Mouse (Mus musculus): ENCODE results near the gene Lin54. TPM values are rescaled to one million over a fixed set of nuclear protein-coding genes. Genes with fewer than 3 reads are reported as not detected.

Lin54 gene
- total and polyA plus RNA-seq, 3 experiments, result 11.8 to 14.1 (median 12.9) TPM

DNA sequence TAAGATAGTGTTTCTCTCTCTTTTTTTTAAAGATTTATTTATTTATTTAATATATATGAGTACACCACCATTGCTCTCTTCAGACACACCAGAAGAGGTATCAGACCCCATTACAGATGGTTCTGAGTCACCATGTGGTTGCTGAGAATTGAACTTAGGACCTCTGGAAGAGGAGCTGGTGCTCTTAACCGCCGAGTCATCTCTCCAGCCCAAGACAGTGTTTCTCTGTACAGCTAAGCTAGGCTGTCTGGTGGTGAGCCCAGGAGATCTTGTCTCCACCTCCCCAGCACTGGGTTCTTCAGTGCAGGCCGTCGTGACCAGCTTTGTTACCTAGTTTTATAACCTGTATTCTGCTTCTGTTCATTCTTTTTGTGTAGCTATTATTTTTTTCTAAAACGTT lies 90.2 kb downstream of the Lin54 start:
- Histone ChIP-seq H3K4me1 (ENCODE audit: control insufficient read depth in 1 of 2, insufficient read depth in 2 of 2) (peaks cover 5 to 31% of the 10 kb centered on the region in 2 experiments; a peak in 3 of 4 replicates), H3K79me2 (replicated peaks; ENCODE audit: control insufficient read depth, extremely low read depth, insufficient read depth, poor library complexity, severe bottlenecking) (peaks cover 49% of the 10 kb centered on the region), H3K27ac (ENCODE audit: insufficient read depth, low read depth) (no peak overlapping the region), H3K4me3 (replicated peaks in 1 of 3; ENCODE audit: low read depth in 2 of 3, low read length in 2 of 3, poor library complexity in 1 of 3) (no peak overlapping the region), H3K9me3 (replicated peaks; ENCODE audit: low read length) (no peaks in the 10 kb centered on the region), H3K27me3 (replicated peaks) (no peaks in the 10 kb centered on the region), H3K36me3 (replicated peaks in 1 of 2; ENCODE audit: control insufficient read depth in 1 of 2, insufficient read depth in 1 of 2, low read length in 1 of 2) (peaks cover 9 to 55% of the 10 kb centered on the region in 2 experiments), H3K9ac (ENCODE audit: insufficient read depth, low read depth) (no peak overlapping the region), H3K4me2 (ENCODE audit: insufficient read depth, low read depth, poor library complexity, severe bottlenecking) (no peak overlapping the region)
- DNase-seq (ENCODE audit: extremely low read depth), result no peak
- dilution Hi-C loops (cut with MboI; ENCODE audit: extremely low pct_ligation_motif_present, extremely low pct_unique_long_range_greater_than_20kb, low sequenced_read_pairs), result no loop called here
- TF ChIP-seq POLR2A (IDR thresholded peaks at IDR 0.05; ENCODE audit: low read depth, low read length) (no peak), ETS1 (conservative IDR thresholded peaks at IDR 0.05; ENCODE audit: low read depth, low read length) (no peak), ZKSCAN1 (IDR thresholded peaks at IDR 0.05; ENCODE audit: borderline replicate concordance, low read depth, low read length) (no peak), KAT2A (IDR thresholded peaks at IDR 0.05; ENCODE audit: insufficient replicate concordance, low read length) (no peak), JUND (conservative IDR thresholded peaks at IDR 0.05; ENCODE audit: low read depth, low read length) (no peak), SIN3A (IDR thresholded peaks at IDR 0.05; ENCODE audit: low read length) (no peak), BHLHE40 (IDR thresholded peaks at IDR 0.05; ENCODE audit: low read depth, low read length) (no peak), CHD1 (IDR thresholded peaks at IDR 0.05; ENCODE audit: low read depth, low read length) (no peak), MYC (IDR thresholded peaks at IDR 0.05; ENCODE audit: low read depth, low read length) (no peak)
- in situ Hi-C loops (cut with MboI; ENCODE audit: low pct_ligation_motif_present, low pct_unique_long_range_greater_than_20kb, low sequenced_read_pairs), result no loop called here

DNA sequence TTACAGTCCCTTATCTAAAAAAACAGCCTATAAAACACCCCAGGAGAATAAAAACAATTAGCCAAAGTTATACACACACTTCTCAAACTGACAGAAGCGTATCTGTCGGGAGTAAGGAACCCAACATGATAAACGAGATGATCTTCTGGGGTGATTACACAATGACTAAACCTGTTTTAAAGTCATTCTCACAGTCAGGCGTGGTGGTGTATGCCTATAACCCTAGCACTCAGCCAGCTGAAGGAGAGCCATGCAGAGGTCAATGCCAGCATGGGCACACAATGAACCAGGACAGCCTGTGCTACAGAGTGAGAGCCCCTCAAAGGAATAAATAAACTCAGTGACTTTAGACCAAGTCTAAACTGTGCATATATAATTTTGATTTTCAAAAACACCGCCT lies 92.0 kb downstream of the Lin54 start:
- Histone ChIP-seq H3K36me3 (replicated peaks in 1 of 2; ENCODE audit: control insufficient read depth in 1 of 2, insufficient read depth in 1 of 2, low read length in 1 of 2) (peaks cover 18 to 70% of the 10 kb centered on the region in 2 experiments), H3K27me3 (replicated peaks) (no peaks in the 10 kb centered on the region)
- dilution Hi-C loops (cut with MboI; ENCODE audit: extremely low pct_ligation_motif_present, extremely low pct_unique_long_range_greater_than_20kb, low sequenced_read_pairs), result no loop called here

DNA sequence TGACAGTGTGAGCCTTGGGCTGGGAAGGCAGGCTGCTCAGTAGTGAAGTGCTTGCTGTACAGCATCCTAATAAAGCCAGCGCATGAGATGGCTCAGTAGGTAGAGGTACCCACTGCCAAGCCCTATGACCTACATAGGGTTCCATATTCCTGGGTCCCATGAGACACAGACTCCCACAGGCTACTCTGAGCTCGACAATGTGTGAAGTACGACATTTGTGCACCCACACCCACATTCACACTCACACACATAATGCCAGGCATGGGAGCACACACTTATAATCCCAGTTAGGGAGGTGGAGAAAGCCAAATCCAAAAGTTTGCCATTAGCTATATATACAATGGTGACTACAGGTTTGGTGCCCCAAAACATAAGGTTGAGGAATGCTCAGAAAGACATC lies 103.7 kb downstream of the Lin54 start:
- dilution Hi-C loops (cut with MboI; ENCODE audit: extremely low pct_ligation_motif_present, extremely low pct_unique_long_range_greater_than_20kb, low sequenced_read_pairs), result no loop called here
- H3K9me3 ChIP-seq (replicated peaks; ENCODE audit: low read length), result no peaks in the 10 kb centered on the region
- 0 out of 2 replicates have a peak, but pooled peaks cover 3% of the 10 kb centered on the region for H3K79me2 ChIP-seq (replicated peaks; ENCODE audit: control insufficient read depth, extremely low read depth, insufficient read depth, poor library complexity, severe bottlenecking)
- H3K27ac ChIP-seq (ENCODE audit: insufficient read depth, low read depth), result no peak overlapping the region
- H3K4me3 ChIP-seq (replicated peaks in 1 of 3; ENCODE audit: low read depth in 2 of 3, low read length in 2 of 3, poor library complexity in 1 of 3), result no peak overlapping the region
- no peaks in the 10 kb centered on the region for H3K27me3 ChIP-seq (replicated peaks)
- peaks cover 59 to 89% of the 10 kb centered on the region in 2 experiments for H3K36me3 ChIP-seq (replicated peaks in 1 of 2; ENCODE audit: control insufficient read depth in 1 of 2, insufficient read depth in 1 of 2, low read length in 1 of 2)
- no peak overlapping the region for H3K9ac ChIP-seq (ENCODE audit: insufficient read depth, low read depth)
- no peak for DNase-seq (ENCODE audit: extremely low read depth)
- H3K4me2 ChIP-seq (ENCODE audit: insufficient read depth, low read depth, poor library complexity, severe bottlenecking), result no peak overlapping the region
- no peaks in the 10 kb centered on the region for H3K4me1 ChIP-seq (ENCODE audit: control insufficient read depth in 1 of 2, insufficient read depth in 2 of 2)
- no peak for TF ChIP-seq MXI1 (IDR thresholded peaks at IDR 0.05; ENCODE audit: low read depth, low read length)
- no peak for TF ChIP-seq E2F4 (IDR thresholded peaks at IDR 0.05; ENCODE audit: insufficient replicate concordance, low read depth, low read length)
- no peak for TF ChIP-seq USF2 (conservative IDR thresholded peaks at IDR 0.05; ENCODE audit: low read depth, low read length)
- no peak for TF ChIP-seq ZNF384 (IDR thresholded peaks at IDR 0.05; ENCODE audit: low read depth, low read length)
- TF ChIP-seq NELFE (IDR thresholded peaks at IDR 0.05; ENCODE audit: low read depth, low read length), result no peak
- TF ChIP-seq IRF4 (IDR thresholded peaks at IDR 0.05; ENCODE audit: low read depth, low read length), result no peak
- no peak for TF ChIP-seq TCF12 (IDR thresholded peaks at IDR 0.05; ENCODE audit: low read depth, low read length)
- TF ChIP-seq PAX5 (IDR thresholded peaks at IDR 0.05; ENCODE audit: low read length), result no peak
- in situ Hi-C loops (cut with MboI; ENCODE audit: low pct_ligation_motif_present, low pct_unique_long_range_greater_than_20kb, low sequenced_read_pairs), result no loop called here

More for the DNA sequence above, 92.0 kb downstream of the Lin54 start:
- Histone ChIP-seq H3K27ac (ENCODE audit: insufficient read depth, low read depth) (no peak overlapping the region), H3K79me2 (replicated peaks; ENCODE audit: control insufficient read depth, extremely low read depth, insufficient read depth, poor library complexity, severe bottlenecking) (peaks cover 35% of the 10 kb centered on the region), H3K9me3 (replicated peaks; ENCODE audit: low read length) (no peaks in the 10 kb centered on the region), H3K9ac (ENCODE audit: insufficient read depth, low read depth) (no peak overlapping the region), H3K4me3 (replicated peaks in 1 of 3; ENCODE audit: low read depth in 2 of 3, low read length in 2 of 3, poor library complexity in 1 of 3) (no peak overlapping the region), H3K4me2 (ENCODE audit: insufficient read depth, low read depth, poor library complexity, severe bottlenecking) (no peak overlapping the region), H3K4me1 (ENCODE audit: control insufficient read depth in 1 of 2, insufficient read depth in 2 of 2) (peaks cover 7 to 22% of the 10 kb centered on the region in 2 experiments; a peak in 3 of 4 replicates)
- no peak for DNase-seq (ENCODE audit: extremely low read depth)
- TF ChIP-seq UBTF (IDR thresholded peaks at IDR 0.05; ENCODE audit: low read depth, low read length), result no peak
- TF ChIP-seq BHLHE40 (IDR thresholded peaks at IDR 0.05; ENCODE audit: low read depth, low read length), result no peak
- no peak for TF ChIP-seq MEF2A (IDR thresholded peaks at IDR 0.05; ENCODE audit: borderline replicate concordance, low read depth, low read length)
- no peak for TF ChIP-seq USF1 (IDR thresholded peaks at IDR 0.05; ENCODE audit: low read depth, low read length)
- TF ChIP-seq PAX5 (IDR thresholded peaks at IDR 0.05; ENCODE audit: low read length), result no peak
- no peak for TF ChIP-seq ZKSCAN1 (IDR thresholded peaks at IDR 0.05; ENCODE audit: borderline replicate concordance, low read depth, low read length)
- no peak for TF ChIP-seq EP300 (IDR thresholded peaks at IDR 0.05; ENCODE audit: low read length)
- no peak for TF ChIP-seq RCOR1 (conservative IDR thresholded peaks at IDR 0.05; ENCODE audit: low read depth, low read length)
- no peak for TF ChIP-seq GABPA (IDR thresholded peaks at IDR 0.05; ENCODE audit: insufficient replicate concordance, low read depth, low read length)
- in situ Hi-C loops (cut with MboI; ENCODE audit: low pct_ligation_motif_present, low pct_unique_long_range_greater_than_20kb, low sequenced_read_pairs), result no loop called here

Measured in CH12.LX (cell line).